Comparison of ENCODE assay signal across 18 mouse cellular contexts in the genomic region with DNA sequence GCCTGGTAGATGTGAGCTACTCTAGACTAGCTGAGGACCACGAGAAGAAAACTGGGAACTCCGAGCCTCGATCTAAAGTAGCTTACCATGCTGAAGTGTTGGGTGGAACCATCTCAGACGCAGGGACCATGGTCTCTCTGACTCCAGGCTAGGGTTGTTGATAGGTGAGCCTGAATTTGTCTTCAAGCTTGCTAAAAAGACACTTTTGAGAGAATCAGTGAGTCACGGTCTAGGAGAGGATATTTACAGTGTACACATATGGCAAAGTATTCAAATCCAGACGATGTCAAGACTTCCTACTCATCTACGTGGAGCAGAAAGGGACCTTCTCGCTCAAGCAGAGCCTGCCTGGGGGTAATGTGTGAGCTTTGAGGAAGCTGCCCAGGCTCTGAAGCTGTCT.
DNase-seq lines count a peak whose midpoint lies in the region; ATAC-seq and TF ChIP-seq lines count a peak whose summit lies in the region.
"Had no signal": no experiment of that assay in that cellular context is flagged by ENCODE, and none has a peak within 500 bp of the region (broad histone marks: within the 10 kb centered on the region; RNA-seq: fewer than 3 reads in every experiment).

No protein-coding gene starts in this region.

- no peaks in the 10 kb centered on the region for H3K36me3 ChIP-seq in heart, embryonic 13.5 days
- H3K36me3 ChIP-seq in midbrain, embryonic 11.5 days (ENCODE audit: control insufficient read depth, insufficient read depth, low read length) = no peaks in the 10 kb centered on the region
- H3K36me3 ChIP-seq in midbrain, embryonic 15.5 days (replicated peaks) = no peaks in the 10 kb centered on the region
- H3K36me3 ChIP-seq: limb, embryonic 15.5 days had no signal

- no peak for DNase-seq in heart, adult 18-20 months
- DNase-seq in left cerebral cortex, adult 2 months (ENCODE audit: extremely low spot score in 1 of 2, low spot score in 2 of 2) = no peak
- DNase-seq in left cerebral cortex, adult 8-10 months (ENCODE audit: low spot score in 2 of 2) = no peak
- DNase-seq in midbrain, embryonic 11.5 days (ENCODE audit: low spot score, missing footprints) = peak; percentile 75
- DNase-seq in spleen, adult 18-20 months = no peak
- DNase-seq in right cerebral cortex, postnatal 14 days = no peak
- DNase-seq: adrenal gland, postnatal 14 days; cerebellum, adult 9-10 months; forebrain, postnatal 0 days; gastrocnemius, postnatal 36 days; left cerebral cortex, postnatal 4 days; right cerebral cortex, postnatal 25 days had no signal

- 0 out of 2 replicates have a peak, but pooled peaks cover 9% of the 10 kb centered on the region for H3K27me3 ChIP-seq in heart, embryonic 13.5 days (replicated peaks)
- H3K27me3 ChIP-seq in midbrain, embryonic 11.5 days (ENCODE audit: control insufficient read depth, insufficient read depth, low read length) = no peaks in the 10 kb centered on the region
- no peaks in the 10 kb centered on the region for H3K27me3 ChIP-seq in midbrain, embryonic 15.5 days (replicated peaks)

- no peak overlapping the region for H3K4me2 ChIP-seq in heart, embryonic 13.5 days
- no peak overlapping the region for H3K4me2 ChIP-seq in midbrain, embryonic 11.5 days
- no peak overlapping the region for H3K4me2 ChIP-seq in midbrain, embryonic 15.5 days
- H3K4me2 ChIP-seq: limb, embryonic 15.5 days had no signal

- H3K27ac ChIP-seq in heart, embryonic 13.5 days (replicated peaks) = peak overlapping the region; percentile 20; the same call in 1 of the 2 replicates
- peak overlapping the region; percentile 24; the same call in 1 of the 2 replicates for H3K27ac ChIP-seq in left cerebral cortex, adult 2 months
- no peak overlapping the region for H3K27ac ChIP-seq in midbrain, embryonic 11.5 days (ENCODE audit: low read depth, low read length)
- no peak overlapping the region for H3K27ac ChIP-seq in midbrain, embryonic 15.5 days
- H3K27ac ChIP-seq: hindbrain, postnatal 0 days; limb, embryonic 15.5 days had no signal

- no peak for ATAC-seq in heart, embryonic 13.5 days (ENCODE audit: extremely low read depth, insufficient number of reproducible peaks, low FRiP score, low TSS enrichment)
- no peak for ATAC-seq in midbrain, embryonic 11.5 days (ENCODE audit: low FRiP score)
- no peak for ATAC-seq in midbrain, embryonic 15.5 days (replicated peaks)
- ATAC-seq: CD4-positive, CD25-positive, alpha-beta regulatory T cell, adult 4 months; hindbrain, postnatal 0 days; intestine, embryonic 16.5 days had no signal

- H3K9ac ChIP-seq in heart, embryonic 13.5 days = no peak overlapping the region
- no peak overlapping the region for H3K9ac ChIP-seq in midbrain, embryonic 11.5 days (ENCODE audit: low read length)
- H3K9ac ChIP-seq in midbrain, embryonic 15.5 days = no peak overlapping the region
- H3K9ac ChIP-seq: forebrain, postnatal 0 days; limb, embryonic 15.5 days had no signal

- no peak overlapping the region for H3K4me3 ChIP-seq in heart, embryonic 13.5 days
- no peak overlapping the region for H3K4me3 ChIP-seq in left cerebral cortex, adult 2 months
- no peak overlapping the region for H3K4me3 ChIP-seq in midbrain, embryonic 11.5 days (ENCODE audit: low read depth, low read length)
- no peak overlapping the region for H3K4me3 ChIP-seq in midbrain, embryonic 15.5 days
- H3K4me3 ChIP-seq: limb, embryonic 15.5 days had no signal

- WGBS in heart, embryonic 13.5 days = 78% methylated on average over 8 of the region's 8 CpGs
- WGBS in midbrain, embryonic 11.5 days = 91% methylated on average over 8 of the region's 8 CpGs
- 92% methylated on average over 8 of the region's 8 CpGs for WGBS in midbrain, embryonic 15.5 days

- intact Hi-C loops in left cerebral cortex, adult 2 months (cut with DNase I) = no loop called here

- peaks cover 29% of the 10 kb centered on the region for H3K4me1 ChIP-seq in heart, embryonic 13.5 days
- H3K4me1 ChIP-seq in midbrain, embryonic 11.5 days (ENCODE audit: control insufficient read depth, insufficient read depth, low read length) = peaks cover 54% of the 10 kb centered on the region
- H3K4me1 ChIP-seq in midbrain, embryonic 15.5 days = peaks cover 25% of the 10 kb centered on the region

- no peak for TF ChIP-seq CTCF in left cerebral cortex, adult 2 months (IDR thresholded peaks at IDR 0.05)

- no peaks in the 10 kb centered on the region for H3K9me3 ChIP-seq in heart, embryonic 13.5 days
- no peaks in the 10 kb centered on the region for H3K9me3 ChIP-seq in midbrain, embryonic 11.5 days (ENCODE audit: control insufficient read depth, low read length)
- H3K9me3 ChIP-seq in midbrain, embryonic 15.5 days = no peaks in the 10 kb centered on the region
- H3K9me3 ChIP-seq: limb, embryonic 15.5 days had no signal

Comparison
In these comparisons a context has a peak if more than half of its experiments do, and no peak if none do; other contexts are left out.
1. H3K27ac ChIP-seq: peak in heart, embryonic 13.5 days (single experiment) and left cerebral cortex, adult 2 months (single experiment); none in midbrain, embryonic 11.5 days (single experiment) and midbrain, embryonic 15.5 days (single experiment).